Mouse (Mus musculus): ENCODE data around the gene Sipa1l3.

Sipa1l3 gene

GRCm38 (mm10) chr7:29518421-29519210 is at the start of gene Sipa1l3:
Gene Sipa1l3 (minus strand): TSS chr7:29518641.
- DNase-seq (ENCODE audit: low read depth, low spot score), result peak; percentile 97

GRCm38 (mm10) chr7:29563006-29563405 is 44.6 kb upstream of the Sipa1l3 start:
- no peak for DNase-seq (ENCODE audit: low read depth, low spot score)

- no peak for DNase-seq (ENCODE audit: low read depth, low spot score)
Measured at GRCm38 (mm10) chr7:29561046-29561445, 42.6 kb upstream of the Sipa1l3 start.

GRCm38 (mm10) chr7:29559290-29559689 is 40.8 kb upstream of the Sipa1l3 start:
- DNase-seq (ENCODE audit: low read depth, low spot score), result peak; percentile 22

- DNase-seq (ENCODE audit: low read depth, low spot score), result no peak
Measured at GRCm38 (mm10) chr7:29558744-29559143, 40.3 kb upstream of the Sipa1l3 start.

GRCm38 (mm10) chr7:29556283-29556682 is 37.8 kb upstream of the Sipa1l3 start:
- no peak for DNase-seq (ENCODE audit: low read depth, low spot score)

- DNase-seq (ENCODE audit: low read depth, low spot score), result no peak
Measured at GRCm38 (mm10) chr7:29555521-29555920, 37.1 kb upstream of the Sipa1l3 start.

GRCm38 (mm10) chr7:29555051-29555450 is 36.6 kb upstream of the Sipa1l3 start:
- no peak for DNase-seq (ENCODE audit: low read depth, low spot score)

GRCm38 (mm10) chr7:29550691-29551090 is 32.2 kb upstream of the Sipa1l3 start:
- DNase-seq (ENCODE audit: low read depth, low spot score), result no peak

- DNase-seq (ENCODE audit: low read depth, low spot score), result no peak
Measured at GRCm38 (mm10) chr7:29541608-29542007, 23.2 kb upstream of the Sipa1l3 start.

- DNase-seq (ENCODE audit: low read depth, low spot score), result no peak
Measured at GRCm38 (mm10) chr7:29541186-29541585, 22.7 kb upstream of the Sipa1l3 start.

- no peak for DNase-seq (ENCODE audit: low read depth, low spot score)
Measured at GRCm38 (mm10) chr7:29540631-29541030, 22.2 kb upstream of the Sipa1l3 start.

- DNase-seq (ENCODE audit: low read depth, low spot score), result peak; percentile 80
Measured at GRCm38 (mm10) chr7:29523700-29524099, 5.3 kb upstream of the Sipa1l3 start.

GRCm38 (mm10) chr7:29521841-29522575 is 3.6 kb upstream of the Sipa1l3 start:
- peak; percentile 88 for DNase-seq (ENCODE audit: low read depth, low spot score)

- DNase-seq (ENCODE audit: low read depth, low spot score), result no peak
Measured at GRCm38 (mm10) chr7:29521365-29521764, 2.9 kb upstream of the Sipa1l3 start.

- DNase-seq (ENCODE audit: low read depth, low spot score), result no peak
Measured at GRCm38 (mm10) chr7:29520794-29521193, 2.4 kb upstream of the Sipa1l3 start.

- no peak for DNase-seq (ENCODE audit: low read depth, low spot score)
Measured at GRCm38 (mm10) chr7:29519211-29519550, 740 bp upstream of the Sipa1l3 start.

- no peak for DNase-seq (ENCODE audit: low read depth, low spot score)
Measured at GRCm38 (mm10) chr7:29518054-29518420, 404 bp downstream of the Sipa1l3 start.

GRCm38 (mm10) chr7:29517178-29517577 is 1.3 kb downstream of the Sipa1l3 start:
- DNase-seq (ENCODE audit: low read depth, low spot score), result no peak

GRCm38 (mm10) chr7:29515652-29516051 is 2.8 kb downstream of the Sipa1l3 start:
- DNase-seq (ENCODE audit: low read depth, low spot score), result no peak

GRCm38 (mm10) chr7:29512729-29513128 is 5.7 kb downstream of the Sipa1l3 start:
- no peak for DNase-seq (ENCODE audit: low read depth, low spot score)

- no peak for DNase-seq (ENCODE audit: low read depth, low spot score)
Measured at GRCm38 (mm10) chr7:29511598-29512275, 6.7 kb downstream of the Sipa1l3 start.

Data from CD4-positive, CD25-positive, alpha-beta regulatory T cell, adult 2 months (primary cell).